ENCODE assay signal across 11 mouse cellular contexts in genomic region chr10:99409744-99410143, GRCm38 (mm10).
A peak's percentile ranks its signal among the peaks of the same experiment; 100 is the strongest.
DNase-seq lines count a peak whose midpoint lies in the region; ATAC-seq lines count a peak whose summit lies in the region.
"Had no signal": no experiment of that assay in that cellular context is flagged by ENCODE, and none has a peak within 500 bp of the region (broad histone marks: within the 10 kb centered on the region; RNA-seq: fewer than 3 reads in every experiment).

No protein-coding gene starts in this region.

- H3K4me3 ChIP-seq in midbrain, embryonic 11.5 days (ENCODE audit: low read depth, low read length) = no peak overlapping the region
- no peak overlapping the region for H3K4me3 ChIP-seq in midbrain, embryonic 14.5 days (replicated peaks; ENCODE audit: low read depth, low read length)
- no peak overlapping the region for H3K4me3 ChIP-seq in heart, embryonic 10.5 days
- H3K4me3 ChIP-seq: embryonic facial prominence, embryonic 13.5 days had no signal

- H3K27me3 ChIP-seq in midbrain, embryonic 11.5 days (ENCODE audit: control insufficient read depth, insufficient read depth, low read length) = no peaks in the 10 kb centered on the region
- no peaks in the 10 kb centered on the region for H3K27me3 ChIP-seq in midbrain, embryonic 14.5 days (ENCODE audit: control insufficient read depth, insufficient read depth, low read length)
- no peaks in the 10 kb centered on the region for H3K27me3 ChIP-seq in heart, embryonic 10.5 days (ENCODE audit: insufficient read depth, poor library complexity, severe bottlenecking)
- H3K27me3 ChIP-seq: embryonic facial prominence, embryonic 13.5 days had no signal

- ATAC-seq in midbrain, embryonic 11.5 days (ENCODE audit: low FRiP score) = no peak
- ATAC-seq in midbrain, embryonic 14.5 days (ENCODE audit: low FRiP score, low TSS enrichment) = no peak

- DNase-seq in midbrain, embryonic 11.5 days (ENCODE audit: low spot score, missing footprints) = peak; percentile 74
- DNase-seq in midbrain, embryonic 14.5 days = no peak
- no peak for DNase-seq in heart, embryonic 10.5 days (ENCODE audit: low spot score)
- peak; percentile 70 for DNase-seq in kidney, adult 9 months
- DNase-seq in skeletal muscle tissue, adult 2 months (ENCODE audit: low read depth, low spot score) = peak; percentile 23
- no peak for DNase-seq in left cerebral cortex, postnatal 25 days (ENCODE audit: low spot score in 2 of 2)
- no peak for DNase-seq in yolk sac, embryonic 10.5 days (ENCODE audit: low spot score)
- no peak for DNase-seq in left cerebral cortex, postnatal 36 days (ENCODE audit: low spot score in 2 of 2)
- DNase-seq: gastrocnemius, postnatal 10 days; thymus, postnatal 25 days had no signal

- no peaks in the 10 kb centered on the region for H3K4me1 ChIP-seq in midbrain, embryonic 11.5 days (ENCODE audit: control insufficient read depth, insufficient read depth, low read length)
- no peaks in the 10 kb centered on the region for H3K4me1 ChIP-seq in midbrain, embryonic 14.5 days (ENCODE audit: control insufficient read depth, insufficient read depth, low read length)
- H3K4me1 ChIP-seq in heart, embryonic 10.5 days = peaks cover 14% of the 10 kb centered on the region; the same call in 1 of the 2 replicates
- H3K4me1 ChIP-seq: embryonic facial prominence, embryonic 13.5 days had no signal

- 85% methylated on average over 11 of the region's 11 CpGs for WGBS in midbrain, embryonic 11.5 days
- WGBS in midbrain, embryonic 14.5 days = 86% methylated on average over 11 of the region's 11 CpGs
- WGBS in heart, embryonic 10.5 days = 68% methylated on average over 11 of the region's 11 CpGs

- intact Hi-C loops in left cerebral cortex, postnatal 25 days (cut with DNase I) = no loop called here
- intact Hi-C loops in left cerebral cortex, postnatal 36 days (cut with DNase I) = no loop called here

- no peak overlapping the region for H3K9ac ChIP-seq in midbrain, embryonic 11.5 days (ENCODE audit: low read length)
- H3K9ac ChIP-seq in midbrain, embryonic 14.5 days (replicated peaks; ENCODE audit: low read length) = no peak overlapping the region
- H3K9ac ChIP-seq: embryonic facial prominence, embryonic 13.5 days had no signal

- H3K36me3 ChIP-seq in midbrain, embryonic 11.5 days (ENCODE audit: control insufficient read depth, insufficient read depth, low read length) = no peaks in the 10 kb centered on the region
- no peaks in the 10 kb centered on the region for H3K36me3 ChIP-seq in midbrain, embryonic 14.5 days (ENCODE audit: control insufficient read depth, insufficient read depth, low read length)
- no peaks in the 10 kb centered on the region for H3K36me3 ChIP-seq in heart, embryonic 10.5 days
- H3K36me3 ChIP-seq: embryonic facial prominence, embryonic 13.5 days had no signal

- H3K27ac ChIP-seq in midbrain, embryonic 11.5 days (ENCODE audit: low read depth, low read length) = no peak overlapping the region
- no peak overlapping the region for H3K27ac ChIP-seq in midbrain, embryonic 14.5 days (replicated peaks; ENCODE audit: low read depth, low read length)
- H3K27ac ChIP-seq in heart, embryonic 10.5 days = peak overlapping the region; percentile 69; the same call in 1 of the 2 replicates
- H3K27ac ChIP-seq: embryonic facial prominence, embryonic 13.5 days had no signal

- no peak overlapping the region for H3K4me2 ChIP-seq in midbrain, embryonic 11.5 days
- no peak overlapping the region for H3K4me2 ChIP-seq in midbrain, embryonic 14.5 days (ENCODE audit: low read length)
- H3K4me2 ChIP-seq: embryonic facial prominence, embryonic 13.5 days had no signal

- H3K9me3 ChIP-seq in midbrain, embryonic 11.5 days (ENCODE audit: control insufficient read depth, low read length) = no peaks in the 10 kb centered on the region
- H3K9me3 ChIP-seq in midbrain, embryonic 14.5 days (ENCODE audit: control insufficient read depth, low read length) = no peaks in the 10 kb centered on the region
- H3K9me3 ChIP-seq in heart, embryonic 10.5 days = no peaks in the 10 kb centered on the region

Comparison
In these comparisons a context has a peak if more than half of its experiments do, and no peak if none do; other contexts are left out.
1. DNase-seq: peak in midbrain, embryonic 11.5 days (single experiment), kidney, adult 9 months (single experiment) and skeletal muscle tissue, adult 2 months (single experiment); none in midbrain, embryonic 14.5 days (single experiment), heart, embryonic 10.5 days (single experiment), left cerebral cortex, postnatal 25 days (0 of 2), yolk sac, embryonic 10.5 days (single experiment) and left cerebral cortex, postnatal 36 days (0 of 2).